Mouse (Mus musculus) testis, adult 2 months (tissue): Measurements from ENCODE around the gene Vipas39.

Experiments
- CTCF ChIP-seq: fragments of 200-500 bp; IDR thresholded peaks from 2 replicates; pipeline ENCODE4 v1.5.1; 2012; ENCODE audit warnings: low read depth, mild to moderate bottlenecking, inconsistent platforms, low read length, moderate library complexity; ENCODE audit not compliant: control insufficient read depth, insufficient read depth, insufficient replicate concordance
- POLR2A ChIP-seq: fragments of 200-500 bp; IDR thresholded peaks from 2 replicates; pipeline ENCODE4 v1.6.1; 2012; ENCODE audit warnings: low read depth, mild to moderate bottlenecking, inconsistent platforms, low read length, moderate library complexity; ENCODE audit not compliant: control insufficient read depth

- TF ChIP-seq CTCF (no peak), POLR2A (no peak)
Measured at GRCm38 (mm10) chr12:87283706-87284105, 17.6 kb upstream of the Vipas39 start.
